Mouse (Mus musculus): ENCODE results near the gene Yif1b.

GRCm38 (mm10) chr7:29248261-29248841 lies 10.2 kb downstream of the Yif1b start, which contains the start of gene 2200002D01Rik:
- TF ChIP-seq BHLHE40 (IDR thresholded peaks at IDR 0.05; ENCODE audit: borderline replicate concordance, low read depth, low read length) (no peak), POLR2A (IDR thresholded peaks at IDR 0.05; ENCODE audit: control insufficient read depth in 1 of 2, insufficient read depth in 1 of 2, low read depth in 1 of 2, low read length in 2 of 2, poor library complexity in 1 of 2) (no peak), POLR2AphosphoS2 (IDR thresholded peaks at IDR 0.05; ENCODE audit: low read length) (no peak), MYB (IDR thresholded peaks at IDR 0.05; ENCODE audit: low read depth, low read length) (no peak)
